Mouse (Mus musculus) lung, embryonic 14.5 days (tissue): ENCODE results near the gene Pnkp. TPM values are rescaled to one million over a fixed set of nuclear protein-coding genes. Genes with fewer than 3 reads are reported as not detected.
A peak's percentile ranks its signal among the peaks of the same experiment; 100 is the strongest.

Experiments
- ATAC-seq: fragments of 200-750 bp; cut with Nextera tagmentation; 2 replicates; pipeline ENCODE4 v1.8.0; 2017; ENCODE audit warnings: mild to moderate bottlenecking, moderate TSS enrichment, moderate library complexity; ENCODE audit not compliant: insufficient read depth
- DNase-seq: peaks from one replicate; pipeline ENCODE4 v3.0.0-alpha.2; 2015
- H3K27ac ChIP-seq: fragments of 300-500 bp; sonication (generic); 2 replicates; pipeline ENCODE4 v1.5.1; 2014; ENCODE audit warnings: low read depth, mild to moderate bottlenecking, moderate library complexity
- H3K27me3 ChIP-seq: fragments of 300-500 bp; sonication (generic); 2 replicates; pipeline ENCODE4 v1.6.1; 2014; ENCODE audit warnings: low read length, control low read depth; ENCODE audit not compliant: insufficient read depth
- H3K36me3 ChIP-seq: fragments of 300-500 bp; sonication (generic); 2 replicates; pipeline ENCODE4 v1.6.1; 2014; ENCODE audit warnings: control low read depth; ENCODE audit not compliant: insufficient read depth
- H3K4me1 ChIP-seq: fragments of 300-500 bp; sonication (generic); 2 replicates; pipeline ENCODE4 v1.6.1; 2014; ENCODE audit warnings: antibody characterized with exemption, control low read depth; ENCODE audit not compliant: insufficient read depth
- H3K4me2 ChIP-seq: fragments of 300-500 bp; sonication (generic); 2 replicates; pipeline ENCODE4 v1.6.1; 2014; ENCODE audit warnings: mild to moderate bottlenecking
- H3K4me3 ChIP-seq: fragments of 300-500 bp; sonication (generic); 2 replicates; pipeline ENCODE4 v1.5.1; 2014; ENCODE audit warnings: low read depth, low read length
- H3K9ac ChIP-seq: fragments of 300-500 bp; sonication (generic); 2 replicates; pipeline ENCODE4 v1.6.1; 2014
- H3K9me3 ChIP-seq: fragments of 300-500 bp; sonication (generic); 2 replicates; pipeline ENCODE4 v1.6.1; 2016; ENCODE audit warnings: low read depth, low read length, control low read depth
- CTCF ChIP-seq: IDR thresholded peaks from 2 replicates; pipeline ENCODE4 v1.5.1; 2016; ENCODE audit warnings: antibody characterized with exemption, low read depth
- WGBS: fragments of 180-500 bp; shearing (Covaris S2); extraction: QIAGEN DNeasy Blood & Tissue Kit; methylation state at CpG from one replicate; pipeline ENCODE4 v1.1.7; 2014; 5-methylcytosine and 5-hydroxymethylcytosine counted together
- polyA plus RNA-seq: library from polyadenylated mRNA; unstranded; fragments of >200 nt; fragmentation: Nextera tagmentation; extraction: Ambion mirVana; gene quantifications from 2 replicates; pipeline ENCODE4 v1.2.1, GENCODE M21; 2014

The Pnkp gene
- polyA plus RNA-seq, 1 experiment from 2014 or later: 30.7 TPM

- Histone ChIP-seq H3K36me3 (peaks cover 55% of the 10 kb centered on the region), H3K9ac (no peak overlapping the region), H3K4me2 (no peak overlapping the region), H3K27me3 (no peaks in the 10 kb centered on the region), H3K4me3 (no peak overlapping the region), H3K9me3 (no peaks in the 10 kb centered on the region), H3K27ac (no peak overlapping the region), H3K4me1 (peaks cover 9% of the 10 kb centered on the region)
- DNase-seq: no peak
- no peak for ATAC-seq
- TF ChIP-seq CTCF: no peak
- 83% methylated on average over 13 of the region's 13 CpGs for WGBS
Measured at GRCm38 (mm10) chr7:44888256-44889105, 31.5 kb downstream of the Pnkp start.

GRCm38 (mm10) chr7:44890180-44890579 is 33.2 kb downstream of the Pnkp start:
- no peak for DNase-seq
- Histone ChIP-seq H3K4me1 (peaks cover 15% of the 10 kb centered on the region), H3K27me3 (no peaks in the 10 kb centered on the region), H3K9me3 (no peaks in the 10 kb centered on the region), H3K9ac (no peak overlapping the region), H3K4me2 (no peak overlapping the region; the same call in 1 of the 2 replicates), H3K27ac (no peak overlapping the region), H3K4me3 (no peak overlapping the region), H3K36me3 (peaks cover 41% of the 10 kb centered on the region)
- TF ChIP-seq CTCF: no peak
- ATAC-seq: no peak
- WGBS: 73% methylated on average over 6 of the region's 7 CpGs

- no peaks in the 10 kb centered on the region for H3K27me3 ChIP-seq
- no peak for DNase-seq
- H3K4me1 ChIP-seq: peaks cover 16% of the 10 kb centered on the region
- no peaks in the 10 kb centered on the region for H3K9me3 ChIP-seq
- 0 out of 2 replicates have a peak overlapping the region, but pooled peaks have one; percentile 86 for H3K9ac ChIP-seq
- H3K4me3 ChIP-seq: peak overlapping the region; percentile 82; the same call in 1 of the 2 replicates
- peaks cover 35% of the 10 kb centered on the region for H3K36me3 ChIP-seq
- H3K27ac ChIP-seq: no peak overlapping the region
- H3K4me2 ChIP-seq: peak overlapping the region; percentile 83; the same call in 1 of the 2 replicates
- TF ChIP-seq CTCF: no peak
- 76% methylated on average over 4 of the region's 4 CpGs for WGBS
- ATAC-seq: no peak
Measured at GRCm38 (mm10) chr7:44890737-44891136, 33.8 kb downstream of the Pnkp start.

GRCm38 (mm10) chr7:44891611-44892010 is 34.7 kb downstream of the Pnkp start:
- H3K27ac ChIP-seq: peak overlapping the region; percentile 93; the same call in 1 of the 2 replicates
- no peaks in the 10 kb centered on the region for H3K27me3 ChIP-seq
- peak overlapping the region; percentile 83 for H3K4me2 ChIP-seq
- peak overlapping the region; percentile 82 for H3K4me3 ChIP-seq
- no peaks in the 10 kb centered on the region for H3K9me3 ChIP-seq
- WGBS: 12% methylated on average over 6 of the region's 6 CpGs
- no peak for DNase-seq
- peak overlapping the region; percentile 86 for H3K9ac ChIP-seq
- TF ChIP-seq CTCF: no peak
- peaks cover 27% of the 10 kb centered on the region for H3K36me3 ChIP-seq
- ATAC-seq: no peak
- peaks cover 19% of the 10 kb centered on the region for H3K4me1 ChIP-seq

- no peaks in the 10 kb centered on the region for H3K27me3 ChIP-seq
- no peaks in the 10 kb centered on the region for H3K9me3 ChIP-seq
- peaks cover 22% of the 10 kb centered on the region for H3K4me1 ChIP-seq
- peak within 1 kb of the TSS; percentile 82 for H3K4me3 ChIP-seq
- peak; percentile 99 for DNase-seq
- peak within 1 kb of the TSS; percentile 93 for H3K27ac ChIP-seq
- TF ChIP-seq CTCF: no peak
- peak within 1 kb of the TSS; percentile 83 for H3K4me2 ChIP-seq
- peak within 1 kb of the TSS; percentile 86 for H3K9ac ChIP-seq
- peak; percentile 78 for ATAC-seq
- under 1% methylated on average over 55 of the region's 56 CpGs for WGBS
- peaks cover 20% of the 10 kb centered on the region for H3K36me3 ChIP-seq
Measured at GRCm38 (mm10) chr7:44892276-44892921, 35.5 kb downstream of the Pnkp start, which contains the start of gene Med25. Gene Med25, minus strand, starts transcription at chr7:44892712.

- 7% methylated on average over 8 of the region's 8 CpGs for WGBS
- H3K9ac ChIP-seq: no peak overlapping the region; the same call in 1 of the 2 replicates
- peak overlapping the region; percentile 82 for H3K4me3 ChIP-seq
- TF ChIP-seq CTCF: no peak
- H3K4me1 ChIP-seq: peaks cover 22% of the 10 kb centered on the region
- no peaks in the 10 kb centered on the region for H3K9me3 ChIP-seq
- H3K27ac ChIP-seq: peak overlapping the region; percentile 93
- no peaks in the 10 kb centered on the region for H3K27me3 ChIP-seq
- H3K36me3 ChIP-seq: peaks cover 17% of the 10 kb centered on the region
- no peak for ATAC-seq
- peak overlapping the region; percentile 83 for H3K4me2 ChIP-seq
- DNase-seq: peak; percentile 66
Measured at GRCm38 (mm10) chr7:44893197-44893596, 36.3 kb downstream of the Pnkp start.

GRCm38 (mm10) chr7:44894175-44894574 is 37.2 kb downstream of the Pnkp start:
- H3K4me2 ChIP-seq: no peak overlapping the region
- no peak overlapping the region for H3K4me3 ChIP-seq
- no peak for DNase-seq
- H3K36me3 ChIP-seq: peaks cover 14% of the 10 kb centered on the region
- WGBS: 84% methylated on average over 3 of the region's 3 CpGs
- peak overlapping the region; percentile 93; the same call in 1 of the 2 replicates for H3K27ac ChIP-seq
- peaks cover 22% of the 10 kb centered on the region for H3K4me1 ChIP-seq
- H3K27me3 ChIP-seq: no peaks in the 10 kb centered on the region
- H3K9me3 ChIP-seq: no peaks in the 10 kb centered on the region
- H3K9ac ChIP-seq: no peak overlapping the region
- no peak for ATAC-seq
- no peak for TF ChIP-seq CTCF
